Mouse (Mus musculus) lung, adult 2 months (tissue): ENCODE data around the gene Cib3.

Source experiments
- CTCF ChIP-seq: fragments of 200-500 bp; IDR thresholded peaks from 2 replicates; pipeline ENCODE4 v1.5.1; 2011; ENCODE audit warnings: mild to moderate bottlenecking, low read length, control low read depth; ENCODE audit not compliant: insufficient read depth
- POLR2A ChIP-seq: fragments of 200-500 bp; IDR thresholded peaks from 2 replicates; pipeline ENCODE4 v1.6.1; 2011; ENCODE audit warnings: low read depth, mild to moderate bottlenecking, control low read depth, low read length, borderline replicate concordance; ENCODE audit errors: extremely low read depth

GRCm38 (mm10) chr8:72197997-72198396, 14.6 kb downstream of the Cib3 start:
- TF ChIP-seq POLR2A (no peak), CTCF (no peak)
